Mouse (Mus musculus): ENCODE measurements around the gene 4930404N11Rik. TPM values are rescaled to one million over a fixed set of nuclear protein-coding genes. Genes with fewer than 3 reads are reported as not detected.

Gene 4930404N11Rik
- polyA plus RNA-seq, 1 experiment from 2014 or later = 1.2 TPM

GRCm38 (mm10) chr10:81321436-81321835 is 44.2 kb downstream of the 4930404N11Rik start:
- WGBS = 3% methylated on average over 19 of the region's 20 CpGs
- Histone ChIP-seq H3K4me1 (peaks cover 40% of the 10 kb centered on the region), H3K4me3 (peak overlapping the region; percentile 96), H3K4me2 (peak overlapping the region; percentile 90), H3K9me3 (no peaks in the 10 kb centered on the region), H3K27ac (peak overlapping the region; percentile 93; the same call in 1 of the 2 replicates), H3K36me3 (peaks cover 59% of the 10 kb centered on the region), H3K27me3 (no peaks in the 10 kb centered on the region), H3K9ac (peak overlapping the region; percentile 95)
- ATAC-seq (ENCODE audit: insufficient number of reproducible peaks, insufficient read depth, low FRiP score, low TSS enrichment, low read depth) = no peak

GRCm38 (mm10) chr10:81320550-81321347 is 44.9 kb downstream of the 4930404N11Rik start, which contains the start of gene Cactin:
TSS of gene Cactin (plus strand) at chr10:81321103.
- peaks cover 47% of the 10 kb centered on the region for H3K4me1 ChIP-seq
- peak within 1 kb of the TSS; percentile 93 for H3K27ac ChIP-seq
- H3K4me2 ChIP-seq = peak within 1 kb of the TSS; percentile 90
- WGBS = under 1% methylated on average over 68 of the region's 68 CpGs
- H3K9ac ChIP-seq = peak within 1 kb of the TSS; percentile 95
- peak within 1 kb of the TSS; percentile 96 for H3K4me3 ChIP-seq
- peak; percentile 89 for ATAC-seq (ENCODE audit: insufficient number of reproducible peaks, insufficient read depth, low FRiP score, low TSS enrichment, low read depth)
- H3K9me3 ChIP-seq = no peaks in the 10 kb centered on the region
- H3K27me3 ChIP-seq = no peaks in the 10 kb centered on the region
- peaks cover 59% of the 10 kb centered on the region for H3K36me3 ChIP-seq

GRCm38 (mm10) chr10:81319741-81320549 is 45.7 kb downstream of the 4930404N11Rik start:
- Histone ChIP-seq H3K4me1 (peaks cover 47% of the 10 kb centered on the region), H3K27ac (peak overlapping the region; percentile 93), H3K9me3 (no peaks in the 10 kb centered on the region), H3K4me3 (peak overlapping the region; percentile 96), H3K4me2 (peak overlapping the region; percentile 90), H3K9ac (peak overlapping the region; percentile 69), H3K36me3 (peaks cover 59% of the 10 kb centered on the region), H3K27me3 (no peaks in the 10 kb centered on the region)
- under 1% methylated on average over 38 of the region's 38 CpGs for WGBS
- ATAC-seq (ENCODE audit: insufficient number of reproducible peaks, insufficient read depth, low FRiP score, low TSS enrichment, low read depth) = peak; percentile 87

GRCm38 (mm10) chr10:81319330-81319699 is 46.3 kb downstream of the 4930404N11Rik start:
- peaks cover 47% of the 10 kb centered on the region for H3K4me1 ChIP-seq
- 38% methylated on average over 8 of the region's 8 CpGs for WGBS

GRCm38 (mm10) chr10:81318589-81319329 is 46.9 kb downstream of the 4930404N11Rik start:
- ATAC-seq (ENCODE audit: insufficient number of reproducible peaks, insufficient read depth, low FRiP score, low TSS enrichment, low read depth) = no peak
- H3K4me3 ChIP-seq = peak overlapping the region; percentile 96
- H3K9me3 ChIP-seq = no peaks in the 10 kb centered on the region
- H3K9ac ChIP-seq = peak overlapping the region; percentile 69
- WGBS = 88% methylated on average over 13 of the region's 13 CpGs
- H3K4me1 ChIP-seq = peaks cover 47% of the 10 kb centered on the region
- H3K27ac ChIP-seq = peak overlapping the region; percentile 93
- H3K4me2 ChIP-seq = peak overlapping the region; percentile 90
- no peaks in the 10 kb centered on the region for H3K27me3 ChIP-seq
- peaks cover 59% of the 10 kb centered on the region for H3K36me3 ChIP-seq

More at GRCm38 (mm10) chr10:81319330-81319699, 46.3 kb downstream of the 4930404N11Rik start:
- Histone ChIP-seq H3K4me2 (peak overlapping the region; percentile 90), H3K4me3 (peak overlapping the region; percentile 96), H3K9me3 (no peaks in the 10 kb centered on the region), H3K36me3 (peaks cover 59% of the 10 kb centered on the region), H3K9ac (peak overlapping the region; percentile 69), H3K27me3 (no peaks in the 10 kb centered on the region), H3K27ac (peak overlapping the region; percentile 93)
- ATAC-seq (ENCODE audit: insufficient number of reproducible peaks, insufficient read depth, low FRiP score, low TSS enrichment, low read depth) = no peak

GRCm38 (mm10) chr10:81317273-81317672 is 48.3 kb downstream of the 4930404N11Rik start:
- Histone ChIP-seq H3K4me2 (peak overlapping the region; percentile 57), H3K9ac (peak overlapping the region; percentile 67), H3K4me1 (peaks cover 43% of the 10 kb centered on the region), H3K27ac (peak overlapping the region; percentile 45; the same call in 1 of the 2 replicates), H3K27me3 (no peaks in the 10 kb centered on the region), H3K36me3 (peaks cover 59% of the 10 kb centered on the region), H3K9me3 (no peaks in the 10 kb centered on the region), H3K4me3 (peak overlapping the region; percentile 29)
- ATAC-seq (ENCODE audit: insufficient number of reproducible peaks, insufficient read depth, low FRiP score, low TSS enrichment, low read depth) = no peak
- 13% methylated on average over 20 of the region's 20 CpGs for WGBS

GRCm38 (mm10) chr10:81316338-81317060 is 49.1 kb downstream of the 4930404N11Rik start:
- peaks cover 66% of the 10 kb centered on the region for H3K36me3 ChIP-seq
- no peaks in the 10 kb centered on the region for H3K27me3 ChIP-seq
- 44% methylated on average over 16 of the region's 16 CpGs for WGBS
- ATAC-seq (ENCODE audit: insufficient number of reproducible peaks, insufficient read depth, low FRiP score, low TSS enrichment, low read depth) = no peak
- H3K27ac ChIP-seq = peak overlapping the region; percentile 33; the same call in 1 of the 2 replicates
- H3K9me3 ChIP-seq = no peaks in the 10 kb centered on the region
- peak overlapping the region; percentile 67 for H3K9ac ChIP-seq
- H3K4me3 ChIP-seq = peak overlapping the region; percentile 29
- H3K4me2 ChIP-seq = peak overlapping the region; percentile 57
- peaks cover 36% of the 10 kb centered on the region for H3K4me1 ChIP-seq

- H3K4me3 ChIP-seq = no peak overlapping the region
- ATAC-seq (ENCODE audit: insufficient number of reproducible peaks, insufficient read depth, low FRiP score, low TSS enrichment, low read depth) = no peak
- H3K27me3 ChIP-seq = no peaks in the 10 kb centered on the region
- no peaks in the 10 kb centered on the region for H3K9me3 ChIP-seq
- 0 out of 2 replicates have a peak overlapping the region, but pooled peaks have one; percentile 67 for H3K9ac ChIP-seq
- no peak overlapping the region for H3K4me2 ChIP-seq
- peaks cover 36% of the 10 kb centered on the region for H3K4me1 ChIP-seq
- H3K27ac ChIP-seq = no peak overlapping the region
- peaks cover 75% of the 10 kb centered on the region for H3K36me3 ChIP-seq
- 94% methylated on average over 16 of the region's 16 CpGs for WGBS
Observed at GRCm38 (mm10) chr10:81315587-81315986, 50.0 kb downstream of the 4930404N11Rik start.

GRCm38 (mm10) chr10:81314201-81314600 is 51.4 kb downstream of the 4930404N11Rik start:
- H3K36me3 ChIP-seq = peaks cover 89% of the 10 kb centered on the region
- no peak for ATAC-seq (ENCODE audit: insufficient number of reproducible peaks, insufficient read depth, low FRiP score, low TSS enrichment, low read depth)
- no peak overlapping the region for H3K9ac ChIP-seq
- H3K9me3 ChIP-seq = no peaks in the 10 kb centered on the region
- no peaks in the 10 kb centered on the region for H3K27me3 ChIP-seq
- no peak overlapping the region for H3K4me2 ChIP-seq
- WGBS = 82% methylated on average over 7 of the region's 7 CpGs
- H3K4me3 ChIP-seq = no peak overlapping the region
- H3K4me1 ChIP-seq = peaks cover 30% of the 10 kb centered on the region
- no peak overlapping the region for H3K27ac ChIP-seq

GRCm38 (mm10) chr10:81313581-81313980 is 52.0 kb downstream of the 4930404N11Rik start:
- Histone ChIP-seq H3K36me3 (peaks cover 92% of the 10 kb centered on the region), H3K4me1 (peaks cover 24% of the 10 kb centered on the region), H3K9me3 (no peaks in the 10 kb centered on the region), H3K9ac (no peak overlapping the region), H3K27ac (no peak overlapping the region), H3K4me3 (no peak overlapping the region), H3K27me3 (no peaks in the 10 kb centered on the region), H3K4me2 (no peak overlapping the region)
- ATAC-seq (ENCODE audit: insufficient number of reproducible peaks, insufficient read depth, low FRiP score, low TSS enrichment, low read depth) = no peak
- WGBS = 93% methylated on average over 13 of the region's 13 CpGs

Measured in embryonic facial prominence, embryonic 13.5 days (tissue).